10 mouse cellular contexts compared by ENCODE assay signal in the genomic region with DNA sequence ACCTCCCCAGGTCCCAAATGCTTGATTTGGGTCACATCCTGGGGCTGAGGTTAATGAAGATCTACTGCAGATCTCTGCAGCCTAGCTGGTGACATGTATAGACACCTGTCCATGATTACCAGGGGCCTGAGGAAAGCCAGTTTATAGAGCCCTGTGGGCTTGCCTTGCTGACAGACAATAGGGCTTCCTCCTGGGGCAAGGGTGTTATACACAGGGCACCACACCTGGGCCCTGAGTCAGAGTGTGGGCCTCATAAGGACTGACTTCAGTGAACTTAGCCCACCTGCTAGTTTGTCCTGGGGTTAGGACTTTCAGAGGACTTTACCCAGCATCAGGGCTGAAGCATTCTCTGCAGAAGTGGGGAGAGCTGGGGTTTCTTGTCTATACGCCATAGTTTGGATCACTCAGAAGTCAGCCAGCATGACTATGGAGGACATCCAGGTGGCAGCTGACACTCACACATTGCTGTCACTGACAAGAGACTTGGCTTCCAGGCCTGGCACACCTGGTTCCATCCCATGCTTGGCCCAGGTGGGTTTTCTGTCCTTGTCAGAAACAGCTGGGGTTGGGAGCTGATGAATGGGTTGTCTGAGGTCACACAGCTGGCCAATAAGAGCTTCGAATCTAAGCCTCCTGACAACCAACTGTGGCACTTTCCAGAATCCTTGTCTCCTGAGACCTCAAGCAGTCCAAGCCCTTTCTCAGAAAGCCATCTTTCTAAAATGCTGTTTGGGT.
DNase-seq lines count a peak whose midpoint lies in the region; ATAC-seq lines count a peak whose summit lies in the region.
"Had no signal": no experiment of that assay in that cellular context is flagged by ENCODE, and none has a peak within 500 bp of the region (broad histone marks: within the 10 kb centered on the region; RNA-seq: fewer than 3 reads in every experiment).

No protein-coding gene starts in this region.

- WGBS in forebrain, embryonic 11.5 days, result 78% methylated on average over 2 of the region's 2 CpGs
- 85% methylated on average over 2 of the region's 2 CpGs for WGBS in forebrain, embryonic 13.5 days
- 88% methylated on average over 2 of the region's 2 CpGs for WGBS in midbrain, embryonic 10.5 days
- WGBS in midbrain, embryonic 15.5 days, result 91% methylated on average over 2 of the region's 2 CpGs
- WGBS in midbrain, embryonic 13.5 days, result 83% methylated on average over 2 of the region's 2 CpGs

- H3K27ac ChIP-seq in forebrain, embryonic 11.5 days (ENCODE audit: low read depth, low read length), result no peak overlapping the region
- H3K27ac ChIP-seq in forebrain, embryonic 13.5 days, result no peak overlapping the region
- peak overlapping the region; percentile 82 for H3K27ac ChIP-seq in midbrain, embryonic 10.5 days (replicated peaks)
- H3K27ac ChIP-seq in midbrain, embryonic 15.5 days, result no peak overlapping the region
- no peak overlapping the region for H3K27ac ChIP-seq in midbrain, embryonic 13.5 days
- H3K27ac ChIP-seq: stomach, postnatal 0 days had no signal

- intact Hi-C loops in left cerebral cortex, postnatal 10 days (cut with DNase I), result loop anchor here (5.0 kb wide), 1 partner anchor 151 kb away; no protein-coding TSS in a partner anchor
- intact Hi-C loops in left cerebral cortex, postnatal 4 days (cut with DNase I), result no loop called here

- H3K36me3 ChIP-seq in forebrain, embryonic 11.5 days (ENCODE audit: control insufficient read depth, insufficient read depth, low read length), result no peaks in the 10 kb centered on the region
- H3K36me3 ChIP-seq in forebrain, embryonic 13.5 days (ENCODE audit: poor library complexity, severe bottlenecking), result no peaks in the 10 kb centered on the region
- H3K36me3 ChIP-seq in midbrain, embryonic 10.5 days, result no peaks in the 10 kb centered on the region
- H3K36me3 ChIP-seq in midbrain, embryonic 15.5 days (replicated peaks), result no peaks in the 10 kb centered on the region
- no peaks in the 10 kb centered on the region for H3K36me3 ChIP-seq in midbrain, embryonic 13.5 days

- DNase-seq in forebrain, embryonic 11.5 days (ENCODE audit: low spot score), result no peak
- DNase-seq in midbrain, embryonic 10.5 days (ENCODE audit: low spot score), result no peak
- DNase-seq in thymus, postnatal 4 days, result peak; percentile 58
- no peak for DNase-seq in left cerebral cortex, postnatal 10 days (ENCODE audit: extremely low spot score in 1 of 2, low spot score in 2 of 2)
- DNase-seq in left cerebral cortex, postnatal 4 days, result no peak

- H3K9ac ChIP-seq in forebrain, embryonic 11.5 days (ENCODE audit: low read length), result peak overlapping the region; percentile 16; the same call in 1 of the 2 replicates
- no peak overlapping the region for H3K9ac ChIP-seq in forebrain, embryonic 13.5 days
- no peak overlapping the region for H3K9ac ChIP-seq in midbrain, embryonic 15.5 days
- H3K9ac ChIP-seq in midbrain, embryonic 13.5 days (replicated peaks), result no peak overlapping the region
- H3K9ac ChIP-seq: lung, embryonic 14.5 days had no signal

- H3K4me3 ChIP-seq in forebrain, embryonic 11.5 days (ENCODE audit: low read depth, low read length), result no peak overlapping the region
- no peak overlapping the region for H3K4me3 ChIP-seq in forebrain, embryonic 13.5 days
- H3K4me3 ChIP-seq in midbrain, embryonic 10.5 days, result no peak overlapping the region
- no peak overlapping the region for H3K4me3 ChIP-seq in midbrain, embryonic 15.5 days
- no peak overlapping the region for H3K4me3 ChIP-seq in midbrain, embryonic 13.5 days (replicated peaks)

- H3K9me3 ChIP-seq in forebrain, embryonic 11.5 days (ENCODE audit: control insufficient read depth, low read length), result no peaks in the 10 kb centered on the region
- H3K9me3 ChIP-seq in forebrain, embryonic 13.5 days (replicated peaks), result no peaks in the 10 kb centered on the region
- H3K9me3 ChIP-seq in midbrain, embryonic 10.5 days (replicated peaks), result no peaks in the 10 kb centered on the region
- H3K9me3 ChIP-seq in midbrain, embryonic 15.5 days, result no peaks in the 10 kb centered on the region
- H3K9me3 ChIP-seq in midbrain, embryonic 13.5 days, result no peaks in the 10 kb centered on the region

- H3K4me2 ChIP-seq in forebrain, embryonic 11.5 days (ENCODE audit: low read depth, low read length, severe bottlenecking), result no peak overlapping the region
- no peak overlapping the region for H3K4me2 ChIP-seq in forebrain, embryonic 13.5 days
- H3K4me2 ChIP-seq in midbrain, embryonic 15.5 days, result no peak overlapping the region
- no peak overlapping the region for H3K4me2 ChIP-seq in midbrain, embryonic 13.5 days (replicated peaks)
- H3K4me2 ChIP-seq: lung, embryonic 14.5 days had no signal

- no peak for ATAC-seq in forebrain, embryonic 11.5 days (replicated peaks; ENCODE audit: low FRiP score)
- no peak for ATAC-seq in forebrain, embryonic 13.5 days
- no peak for ATAC-seq in midbrain, embryonic 15.5 days (replicated peaks)
- peak; percentile 2; the same call in 1 of the 2 replicates for ATAC-seq in midbrain, embryonic 13.5 days

- no peaks in the 10 kb centered on the region for H3K27me3 ChIP-seq in forebrain, embryonic 11.5 days (ENCODE audit: control insufficient read depth, insufficient read depth, low read length)
- no peaks in the 10 kb centered on the region for H3K27me3 ChIP-seq in forebrain, embryonic 13.5 days
- H3K27me3 ChIP-seq in midbrain, embryonic 10.5 days (ENCODE audit: low read depth, poor library complexity, severe bottlenecking), result no peaks in the 10 kb centered on the region
- no peaks in the 10 kb centered on the region for H3K27me3 ChIP-seq in midbrain, embryonic 15.5 days (replicated peaks)
- peaks cover 8% of the 10 kb centered on the region; the same call in 1 of the 2 replicates for H3K27me3 ChIP-seq in midbrain, embryonic 13.5 days

- peaks cover 10% of the 10 kb centered on the region; the same call in 1 of the 2 replicates for H3K4me1 ChIP-seq in forebrain, embryonic 11.5 days (replicated peaks; ENCODE audit: control insufficient read depth, insufficient read depth, low read length)
- H3K4me1 ChIP-seq in forebrain, embryonic 13.5 days, result peaks cover 15% of the 10 kb centered on the region
- H3K4me1 ChIP-seq in midbrain, embryonic 10.5 days, result peaks cover 29% of the 10 kb centered on the region
- peaks cover 15% of the 10 kb centered on the region for H3K4me1 ChIP-seq in midbrain, embryonic 15.5 days
- H3K4me1 ChIP-seq in midbrain, embryonic 13.5 days (replicated peaks), result peaks cover 23% of the 10 kb centered on the region
